Mouse (Mus musculus): ENCODE measurements at regions not wholly inside any gene's neighbourhood (a gene's known extent, or its start where the extent isn't known, plus 50 kb on each side); places are given as distances from the start of the nearest gene placed in this dataset.

GRCm38 (mm10) chr4:105575550-105575949 lies 214.1 kb upstream of the Gm12728 start:
- DNase-seq (ENCODE audit: low spot score) (peak; percentile 47), ATAC-seq (ENCODE audit: low FRiP score, low read depth) (peak; percentile 68; the same call in 1 of the 2 replicates)
- Histone ChIP-seq H3K27me3 (ENCODE audit: control insufficient read depth, insufficient read depth, low read length) (no peaks in the 10 kb centered on the region), H3K36me3 (ENCODE audit: control insufficient read depth, insufficient read depth, low read length) (no peaks in the 10 kb centered on the region), H3K4me3 (replicated peaks; ENCODE audit: low read length) (no peak overlapping the region), H3K9me3 (ENCODE audit: control insufficient read depth, low read length) (no peaks in the 10 kb centered on the region), H3K4me2 (replicated peaks; ENCODE audit: low read depth, low read length, severe bottlenecking) (no peak overlapping the region), H3K9ac (ENCODE audit: low read depth, low read length, severe bottlenecking) (no peak overlapping the region), H3K4me1 (ENCODE audit: control insufficient read depth, insufficient read depth, low read length) (peaks cover 9% of the 10 kb centered on the region), H3K27ac (replicated peaks; ENCODE audit: low read depth, low read length) (no peak overlapping the region)
- no peak for TF ChIP-seq POLR2A (IDR thresholded peaks at IDR 0.05; ENCODE audit: borderline replicate concordance, extremely low read depth, insufficient read depth, insufficient read length)
- 45% methylated on average over 2 of the region's 2 CpGs for WGBS

- ATAC-seq (ENCODE audit: low FRiP score, low read depth), result peak; percentile 37; the same call in 1 of the 2 replicates
- Histone ChIP-seq H3K4me3 (replicated peaks; ENCODE audit: low read length) (no peak overlapping the region), H3K9me3 (ENCODE audit: control insufficient read depth, low read length) (no peaks in the 10 kb centered on the region), H3K4me1 (ENCODE audit: control insufficient read depth, insufficient read depth, low read length) (peaks cover 9% of the 10 kb centered on the region), H3K27ac (replicated peaks; ENCODE audit: low read depth, low read length) (no peak overlapping the region), H3K27me3 (ENCODE audit: control insufficient read depth, insufficient read depth, low read length) (no peaks in the 10 kb centered on the region), H3K36me3 (ENCODE audit: control insufficient read depth, insufficient read depth, low read length) (no peaks in the 10 kb centered on the region), H3K4me2 (replicated peaks; ENCODE audit: low read depth, low read length, severe bottlenecking) (no peak overlapping the region), H3K9ac (ENCODE audit: low read depth, low read length, severe bottlenecking) (no peak overlapping the region)
- 40% methylated on average over 7 of the region's 7 CpGs for WGBS
- TF ChIP-seq POLR2A (IDR thresholded peaks at IDR 0.05; ENCODE audit: borderline replicate concordance, extremely low read depth, insufficient read depth, insufficient read length), result no peak
- DNase-seq (ENCODE audit: low spot score), result no peak
These were observed 208.7 kb upstream of the Gm12728 start for GRCm38 (mm10) chr4:105580987-105581386.

- Histone ChIP-seq H3K4me2 (replicated peaks; ENCODE audit: low read depth, low read length, severe bottlenecking) (no peak overlapping the region), H3K4me3 (replicated peaks; ENCODE audit: low read length) (no peak overlapping the region), H3K9ac (ENCODE audit: low read depth, low read length, severe bottlenecking) (no peak overlapping the region), H3K9me3 (ENCODE audit: control insufficient read depth, low read length) (no peaks in the 10 kb centered on the region), H3K4me1 (ENCODE audit: control insufficient read depth, insufficient read depth, low read length) (peaks cover 8% of the 10 kb centered on the region; the same call in 1 of the 2 replicates), H3K36me3 (ENCODE audit: control insufficient read depth, insufficient read depth, low read length) (no peaks in the 10 kb centered on the region), H3K27ac (replicated peaks; ENCODE audit: low read depth, low read length) (no peak overlapping the region), H3K27me3 (ENCODE audit: control insufficient read depth, insufficient read depth, low read length) (no peaks in the 10 kb centered on the region)
- DNase-seq (ENCODE audit: low spot score) (no peak), ATAC-seq (ENCODE audit: low FRiP score, low read depth) (peak; percentile 62; the same call in 1 of the 2 replicates)
- WGBS, result 48% methylated on average over 10 of the region's 10 CpGs
- TF ChIP-seq POLR2A (IDR thresholded peaks at IDR 0.05; ENCODE audit: borderline replicate concordance, extremely low read depth, insufficient read depth, insufficient read length), result no peak
These were observed 205.2 kb upstream of the Gm12728 start for GRCm38 (mm10) chr4:105584329-105584925.

GRCm38 (mm10) chr4:105603661-105604060 lies 186.0 kb upstream of the Gm12728 start:
- WGBS, result 73% methylated on average over 1 of the region's 1 CpGs
- no peak for TF ChIP-seq POLR2A (IDR thresholded peaks at IDR 0.05; ENCODE audit: borderline replicate concordance, extremely low read depth, insufficient read depth, insufficient read length)
- no peak overlapping the region for H3K27ac ChIP-seq (replicated peaks; ENCODE audit: low read depth, low read length)
- no peaks in the 10 kb centered on the region for H3K27me3 ChIP-seq (ENCODE audit: control insufficient read depth, insufficient read depth, low read length)
- ATAC-seq (ENCODE audit: low FRiP score, low read depth) (no peak), DNase-seq (ENCODE audit: low spot score) (no peak)
- H3K4me2 ChIP-seq (replicated peaks; ENCODE audit: low read depth, low read length, severe bottlenecking), result no peak overlapping the region
- H3K9ac ChIP-seq (ENCODE audit: low read depth, low read length, severe bottlenecking), result no peak overlapping the region
- no peaks in the 10 kb centered on the region for H3K4me1 ChIP-seq (ENCODE audit: control insufficient read depth, insufficient read depth, low read length)
- no peak overlapping the region for H3K4me3 ChIP-seq (replicated peaks; ENCODE audit: low read length)
- no peaks in the 10 kb centered on the region for H3K36me3 ChIP-seq (ENCODE audit: control insufficient read depth, insufficient read depth, low read length)
- no peaks in the 10 kb centered on the region for H3K9me3 ChIP-seq (ENCODE audit: control insufficient read depth, low read length)

- WGBS, result 79% methylated on average over 2 of the region's 2 CpGs
- H3K27ac ChIP-seq (replicated peaks; ENCODE audit: low read depth, low read length), result no peak overlapping the region
- no peak for DNase-seq (ENCODE audit: low spot score)
These were observed 185.1 kb upstream of the Gm12728 start for GRCm38 (mm10) chr4:105604607-105605006.

More at GRCm38 (mm10) chr4:105604607-105605006, 185.1 kb upstream of the Gm12728 start:
- no peak for TF ChIP-seq POLR2A (IDR thresholded peaks at IDR 0.05; ENCODE audit: borderline replicate concordance, extremely low read depth, insufficient read depth, insufficient read length)
- H3K9me3 ChIP-seq (ENCODE audit: control insufficient read depth, low read length), result no peaks in the 10 kb centered on the region
- no peak overlapping the region for H3K4me3 ChIP-seq (replicated peaks; ENCODE audit: low read length)
- no peaks in the 10 kb centered on the region for H3K36me3 ChIP-seq (ENCODE audit: control insufficient read depth, insufficient read depth, low read length)
- no peaks in the 10 kb centered on the region for H3K27me3 ChIP-seq (ENCODE audit: control insufficient read depth, insufficient read depth, low read length)
- H3K4me1 ChIP-seq (ENCODE audit: control insufficient read depth, insufficient read depth, low read length), result no peaks in the 10 kb centered on the region
- no peak for ATAC-seq (ENCODE audit: low FRiP score, low read depth)
- H3K9ac ChIP-seq (ENCODE audit: low read depth, low read length, severe bottlenecking), result no peak overlapping the region
- H3K4me2 ChIP-seq (replicated peaks; ENCODE audit: low read depth, low read length, severe bottlenecking), result no peak overlapping the region

Data from limb, embryonic 14.5 days (tissue).